In genomic region chr2:58566049-58566409, GRCm38 (mm10) we compare ENCODE assay signal across 8 mouse cellular contexts. TPM values are rescaled to one million over a fixed set of nuclear protein-coding genes. Genes with fewer than 3 reads are reported as not detected.
A peak's percentile ranks its signal among the peaks of the same experiment; 100 is the strongest.
DNase-seq lines count a peak whose midpoint lies in the region; ATAC-seq lines count a peak whose summit lies in the region.

No protein-coding gene starts in this region.

- WGBS in hindbrain, embryonic 11.5 days, result 6% methylated on average over 6 of the region's 6 CpGs
- 34% methylated on average over 6 of the region's 6 CpGs for WGBS in liver, embryonic 15.5 days (ENCODE audit: insufficient replicate concordance)

- H3K9ac ChIP-seq in hindbrain, embryonic 11.5 days (ENCODE audit: low read depth, low read length), result peak overlapping the region; percentile 84
- peak overlapping the region; percentile 53 for H3K9ac ChIP-seq in liver, embryonic 15.5 days

- no peaks in the 10 kb centered on the region for H3K27me3 ChIP-seq in hindbrain, embryonic 11.5 days (ENCODE audit: control insufficient read depth, insufficient read depth, low read length)
- H3K27me3 ChIP-seq in liver, embryonic 15.5 days, result peaks cover 42% of the 10 kb centered on the region

- no peaks in the 10 kb centered on the region for H3K9me3 ChIP-seq in hindbrain, embryonic 11.5 days (ENCODE audit: control insufficient read depth, low read length)
- no peaks in the 10 kb centered on the region for H3K9me3 ChIP-seq in liver, embryonic 15.5 days (replicated peaks)

- H3K36me3 ChIP-seq in hindbrain, embryonic 11.5 days (ENCODE audit: control insufficient read depth, insufficient read depth, low read length), result no peaks in the 10 kb centered on the region
- H3K36me3 ChIP-seq in liver, embryonic 15.5 days (replicated peaks), result no peaks in the 10 kb centered on the region

- H3K27ac ChIP-seq in hindbrain, embryonic 11.5 days (ENCODE audit: low read depth, low read length), result peak overlapping the region; percentile 97
- H3K27ac ChIP-seq in liver, embryonic 15.5 days (replicated peaks), result peak overlapping the region; percentile 66

- peak overlapping the region; percentile 67 for H3K4me2 ChIP-seq in hindbrain, embryonic 11.5 days (replicated peaks; ENCODE audit: low read depth, low read length)
- H3K4me2 ChIP-seq in liver, embryonic 15.5 days, result peak overlapping the region; percentile 65

- H3K4me3 ChIP-seq in hindbrain, embryonic 11.5 days (ENCODE audit: low read depth, low read length), result peak overlapping the region; percentile 89
- H3K4me3 ChIP-seq in liver, embryonic 15.5 days (replicated peaks), result peak overlapping the region; percentile 64

- no peak for ATAC-seq in hindbrain, embryonic 11.5 days (ENCODE audit: low FRiP score)
- ATAC-seq in liver, embryonic 15.5 days (ENCODE audit: insufficient read depth), result no peak
- no peak for ATAC-seq in activated CD4-positive, CD25-positive, alpha-beta regulatory T cell, adult 4 months

- peak; percentile 25 to 45 for DNase-seq in adrenal gland, postnatal 36 days
- DNase-seq in adrenal gland, postnatal 25 days, result no peak
- peak; percentile 26 for DNase-seq in right cerebral cortex, postnatal 25 days
- no peak for DNase-seq in right cerebral cortex, postnatal 4 days
- DNase-seq in hindbrain, embryonic 11.5 days (ENCODE audit: low spot score), result no peak
- no peak for DNase-seq in thymus, postnatal 0 days (ENCODE audit: low spot score)

- H3K4me1 ChIP-seq in hindbrain, embryonic 11.5 days (replicated peaks; ENCODE audit: control insufficient read depth, insufficient read depth, low read length), result peaks cover 6% of the 10 kb centered on the region; the same call in 1 of the 2 replicates
- peaks cover 2% of the 10 kb centered on the region; the same call in 1 of the 2 replicates for H3K4me1 ChIP-seq in liver, embryonic 15.5 days (replicated peaks)

RNA-seq across cellular contexts. Expression of gene Acvr1, which starts 0.9 kb away (rescaled TPM):
- 100 to 1,000 TPM in 1 of 2 experiments, 10 to 100 TPM in 1; 36.5 to 140 TPM for total RNA-seq in adrenal gland, postnatal 36 days (2021)
- 40.1 and 50.7 TPM in 2 replicates for total RNA-seq in adrenal gland, postnatal 25 days (2021)
- polyA plus RNA-seq in hindbrain, embryonic 11.5 days (2014; fragmentation: Nextera tagmentation; extraction: Ambion mirVana), result 5.8 and 6.0 TPM in 2 replicates
- 2.7 and 2.8 TPM in 2 replicates for polyA plus RNA-seq in liver, embryonic 15.5 days (2015; fragmentation: Nextera tagmentation; extraction: Ambion mirVana)
- under 1 TPM in 1 of 2 experiments, not detected in 1; 0.65 TPM for polyA plus RNA-seq in activated CD4-positive, CD25-positive, alpha-beta regulatory T cell, adult 4 months (2017; shearing (Covaris generic))
- 0.95 and 1.5 TPM in 2 replicates for polyA plus RNA-seq in thymus, postnatal 0 days (2015; fragmentation: Nextera tagmentation; extraction: Ambion mirVana)

RNA-seq across cellular contexts. Expression of gene Upp2, which starts 1.1 kb away (rescaled TPM):
- total RNA-seq in adrenal gland, postnatal 36 days (2021), result 10 to 100 TPM; 12.5 to 16.0 TPM
- total RNA-seq in adrenal gland, postnatal 25 days (2021), result 13.8 and 17.9 TPM in 2 replicates
- 5.9 and 6.3 TPM in 2 replicates for polyA plus RNA-seq in hindbrain, embryonic 11.5 days (2014; fragmentation: Nextera tagmentation; extraction: Ambion mirVana)
- polyA plus RNA-seq in liver, embryonic 15.5 days (2015; fragmentation: Nextera tagmentation; extraction: Ambion mirVana), result 1.9 and 2.9 TPM in 2 replicates
- polyA plus RNA-seq in activated CD4-positive, CD25-positive, alpha-beta regulatory T cell, adult 4 months (2017; shearing (Covaris generic)), result under 1 TPM in 1 of 2 experiments, not detected in 1; 0.32 TPM
- 1.3 and 1.7 TPM in 2 replicates for polyA plus RNA-seq in thymus, postnatal 0 days (2015; fragmentation: Nextera tagmentation; extraction: Ambion mirVana)

Comparison
In these comparisons a context has a peak if more than half of its experiments do, and no peak if none do; other contexts are left out.
1. DNase-seq: peak in adrenal gland, postnatal 36 days (2 of 2) and right cerebral cortex, postnatal 25 days (single experiment); none in adrenal gland, postnatal 25 days (single experiment), right cerebral cortex, postnatal 4 days (single experiment), hindbrain, embryonic 11.5 days (single experiment) and thymus, postnatal 0 days (single experiment).